Mouse (Mus musculus) erythroblast, embryonic 14.5 days (primary cell): Measurements from ENCODE around the gene Olfr890.

Source experiments
- GATA1 ChIP-seq: IDR thresholded peaks from 2 replicates; pipeline ENCODE4 v1.6.1; 2012; ENCODE audit warnings: low read length, inconsistent platforms, mixed read lengths
- TAL1 ChIP-seq: IDR thresholded peaks from 3 replicates; pipeline ENCODE4 v1.6.1; 2012; ENCODE audit warnings: low read length, inconsistent platforms, mixed read lengths

DNA sequence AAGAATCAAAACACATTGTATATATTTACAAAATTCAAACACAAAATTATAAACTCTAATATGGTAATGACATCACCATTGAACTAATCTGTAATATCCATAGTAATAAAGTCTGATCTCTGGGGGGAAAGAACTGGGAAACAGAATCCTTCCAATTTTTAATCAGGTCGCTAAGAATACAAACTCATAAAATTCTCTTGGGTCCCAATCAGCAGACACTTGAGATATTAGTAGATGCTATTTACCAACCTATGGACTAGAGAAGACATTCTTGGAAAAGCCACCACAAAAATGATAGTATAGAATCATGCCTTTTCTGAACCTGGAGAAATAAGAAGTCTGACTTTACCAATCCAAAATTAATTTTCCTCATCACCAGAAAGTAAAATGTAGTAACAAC lies 34.5 kb upstream of the Olfr890 start, which contains the start of gene Olfr888:
- TF ChIP-seq GATA1 (no peak), TAL1 (no peak)
